Comparison of ENCODE assay signal across 25 mouse cellular contexts in genomic region chr8:99419726-99420125, GRCm38 (mm10). TPM values are rescaled to one million over a fixed set of nuclear protein-coding genes. Genes with fewer than 3 reads are reported as not detected.
A peak's percentile ranks its signal among the peaks of the same experiment; 100 is the strongest.
DNase-seq lines count a peak whose midpoint lies in the region; ATAC-seq and TF ChIP-seq lines count a peak whose summit lies in the region.
"Had no signal": no experiment of that assay in that cellular context is flagged by ENCODE, and none has a peak within 500 bp of the region (broad histone marks: within the 10 kb centered on the region; RNA-seq: fewer than 3 reads in every experiment).

No protein-coding gene starts in this region.

- no peak for ATAC-seq in lung, postnatal 0 days
- ATAC-seq: forebrain, embryonic 15.5 days had no signal

- TF ChIP-seq POLR2A in heart, adult 2 months (IDR thresholded peaks at IDR 0.05; ENCODE audit: insufficient read depth, low read depth, low read length): no peak
- no peak for TF ChIP-seq POLR2A in ES-Bruce4 (IDR thresholded peaks at IDR 0.05; ENCODE audit: insufficient read depth, low read length)

- WGBS in heart, adult 2 months: 83% methylated on average over 4 of the region's 4 CpGs
- 81% methylated on average over 4 of the region's 4 CpGs for WGBS in heart, embryonic 10.5 days
- WGBS in lung, postnatal 0 days: 55% methylated on average over 4 of the region's 4 CpGs

- no peak overlapping the region for H3K9ac ChIP-seq in heart, adult 2 months (ENCODE audit: low read depth, low read length)
- no peak overlapping the region for H3K9ac ChIP-seq in lung, postnatal 0 days (replicated peaks; ENCODE audit: low read depth)
- no peak overlapping the region for H3K9ac ChIP-seq in ES-Bruce4 (ENCODE audit: low read depth, poor library complexity, severe bottlenecking)
- H3K9ac ChIP-seq: embryonic facial prominence, embryonic 15.5 days; forebrain, embryonic 15.5 days; heart, embryonic 13.5 days; limb, embryonic 15.5 days; liver, embryonic 14.5 days had no signal

- no peaks in the 10 kb centered on the region for H3K79me2 ChIP-seq in heart, adult 2 months (replicated peaks; ENCODE audit: control insufficient read depth, insufficient read depth, low read length)

- TF ChIP-seq CTCF in heart, adult 2 months (IDR thresholded peaks at IDR 0.05): peak; percentile 42
- peak; percentile 50 for TF ChIP-seq CTCF in lung, postnatal 0 days (IDR thresholded peaks at IDR 0.05)
- TF ChIP-seq CTCF in ES-Bruce4 (IDR thresholded peaks at IDR 0.05; ENCODE audit: low read depth, low read length): peak; percentile 40

- H3K4me1 ChIP-seq in heart, adult 2 months (ENCODE audit: control insufficient read depth, insufficient read depth, low read length): no peaks in the 10 kb centered on the region
- peaks cover 10% of the 10 kb centered on the region; the same call in 1 of the 2 replicates for H3K4me1 ChIP-seq in heart, embryonic 10.5 days
- H3K4me1 ChIP-seq in lung, postnatal 0 days (ENCODE audit: insufficient read depth, low read depth, low read length): no peaks in the 10 kb centered on the region
- H3K4me1 ChIP-seq in ES-Bruce4 (ENCODE audit: control insufficient read depth, insufficient read depth, low read length): no peaks in the 10 kb centered on the region

- H3K9me3 ChIP-seq in heart, embryonic 10.5 days: no peaks in the 10 kb centered on the region
- H3K9me3 ChIP-seq in lung, postnatal 0 days (ENCODE audit: low read length): no peaks in the 10 kb centered on the region
- H3K9me3 ChIP-seq in ES-Bruce4 (replicated peaks; ENCODE audit: control insufficient read depth, insufficient read depth, low read length, poor library complexity, severe bottlenecking): no peaks in the 10 kb centered on the region
- H3K9me3 ChIP-seq: embryonic facial prominence, embryonic 15.5 days; forebrain, embryonic 15.5 days; heart, embryonic 13.5 days; limb, embryonic 15.5 days had no signal

- no peak overlapping the region for H3K4me3 ChIP-seq in heart, adult 2 months
- H3K4me3 ChIP-seq in heart, embryonic 10.5 days: no peak overlapping the region
- H3K4me3 ChIP-seq in lung, postnatal 0 days (ENCODE audit: low read depth, low read length): no peak overlapping the region
- H3K4me3 ChIP-seq in ES-Bruce4 (ENCODE audit: low read depth, low read length): no peak overlapping the region
- H3K4me3 ChIP-seq: embryonic facial prominence, embryonic 15.5 days; forebrain, embryonic 15.5 days; heart, embryonic 13.5 days; limb, embryonic 15.5 days had no signal

- no peak overlapping the region for H3K27ac ChIP-seq in heart, adult 2 months
- no peak overlapping the region for H3K27ac ChIP-seq in heart, embryonic 10.5 days
- H3K27ac ChIP-seq in lung, postnatal 0 days (ENCODE audit: low read length): no peak overlapping the region
- no peak overlapping the region for H3K27ac ChIP-seq in ES-Bruce4 (ENCODE audit: insufficient read depth, low read length)
- H3K27ac ChIP-seq: embryonic facial prominence, embryonic 15.5 days; forebrain, embryonic 15.5 days; heart, embryonic 13.5 days; limb, embryonic 15.5 days; liver, embryonic 14.5 days had no signal

- H3K27me3 ChIP-seq in heart, adult 2 months (ENCODE audit: control insufficient read depth, insufficient read depth, low read length): no peaks in the 10 kb centered on the region; the same call in 1 of the 2 replicates
- H3K27me3 ChIP-seq in heart, embryonic 10.5 days (ENCODE audit: insufficient read depth, poor library complexity, severe bottlenecking): peaks cover 51% of the 10 kb centered on the region
- H3K27me3 ChIP-seq in lung, postnatal 0 days (replicated peaks; ENCODE audit: insufficient read depth, low read length): peaks cover 7% of the 10 kb centered on the region
- peaks cover 26% of the 10 kb centered on the region for H3K27me3 ChIP-seq in ES-Bruce4 (ENCODE audit: control insufficient read depth, insufficient read depth, low read length, poor library complexity, severe bottlenecking)
- H3K27me3 ChIP-seq: forebrain, embryonic 15.5 days had no signal

- no peaks in the 10 kb centered on the region for H3K36me3 ChIP-seq in heart, adult 2 months (ENCODE audit: control insufficient read depth, insufficient read depth, low read length)
- no peaks in the 10 kb centered on the region for H3K36me3 ChIP-seq in heart, embryonic 10.5 days
- no peaks in the 10 kb centered on the region for H3K36me3 ChIP-seq in lung, postnatal 0 days (ENCODE audit: insufficient read depth, low read length)
- H3K36me3 ChIP-seq in ES-Bruce4 (ENCODE audit: control insufficient read depth, insufficient read depth, low read length, poor library complexity, severe bottlenecking): no peaks in the 10 kb centered on the region
- H3K36me3 ChIP-seq: embryonic facial prominence, embryonic 15.5 days; forebrain, embryonic 15.5 days; heart, embryonic 13.5 days; limb, embryonic 15.5 days had no signal

- no peak for TF ChIP-seq EP300 in heart, adult 2 months (IDR thresholded peaks at IDR 0.05; ENCODE audit: insufficient read depth, low read depth, low read length)
- TF ChIP-seq EP300 in lung, postnatal 0 days (IDR thresholded peaks at IDR 0.05): no peak
- TF ChIP-seq EP300 in ES-Bruce4 (IDR thresholded peaks at IDR 0.05; ENCODE audit: insufficient read depth, low read depth, low read length): no peak

- intact Hi-C loops in heart, adult 2 months (cut with DNase I): no loop called here

- no peak overlapping the region for H3K4me2 ChIP-seq in lung, postnatal 0 days (replicated peaks; ENCODE audit: low read depth, low read length)
- H3K4me2 ChIP-seq: embryonic facial prominence, embryonic 15.5 days; forebrain, embryonic 15.5 days; heart, embryonic 13.5 days; limb, embryonic 15.5 days; midbrain, embryonic 11.5 days had no signal

- no peak for DNase-seq in heart, adult 2 months
- no peak for DNase-seq in heart, embryonic 10.5 days (ENCODE audit: low spot score)
- peak; percentile 18 for DNase-seq in lung, postnatal 0 days (ENCODE audit: low spot score)
- DNase-seq in lung, postnatal 14 days: no peak
- DNase-seq in ZHBTc4 (ENCODE audit: low read depth, low spot score) (peak; percentile 46), adipocyte (ENCODE audit: low spot score) (no peak)
- no peak for DNase-seq in kidney, adult 18-20 months
- DNase-seq: adrenal gland, adult 8-10 months; cerebellum, adult 8-10 months; cerebellum, postnatal 36 days; gastrocnemius, postnatal 10 days; heart, adult 11 months; heart, postnatal 14 days; kidney, adult 9 months; kidney, postnatal 36 days; layer of hippocampus, adult 9-11 months; left cerebral cortex, postnatal 4 days; thymus, postnatal 25 days had no signal

RNA-seq across cellular contexts. Expression of gene Cdh8, which starts 3.5 kb away (rescaled TPM):
- total RNA-seq in heart, adult 2 months (2021): under 1 TPM; 0.34 to 0.42 TPM
- 0.08 and 0.38 TPM in 2 replicates for polyA plus RNA-seq in heart, adult 2 months (2012; rRNA removed)
- polyA plus RNA-seq in heart, embryonic 10.5 days (2016; fragmentation: Nextera tagmentation; extraction: Ambion mirVana): 0.41 and 0.82 TPM in 2 replicates
- polyA plus RNA-seq in lung, postnatal 0 days (2015; fragmentation: Nextera tagmentation; extraction: Ambion mirVana): 0.37 TPM in 2 replicates
- 0.23 TPM in 1 of 2 replicates, not detected in the other for polyA plus RNA-seq in ES-Bruce4 (2011; ENCODE audit: insufficient read depth, insufficient read length, low read depth, missing spikeins)
- total RNA-seq: adrenal gland, adult 8-10 months had no signal

Comparison
In these comparisons a context has a peak if more than half of its experiments do, and no peak if none do; other contexts are left out.
1. DNase-seq: peak in lung, postnatal 0 days (single experiment) and ZHBTc4 (single experiment); none in heart, adult 2 months (0 of 2), heart, embryonic 10.5 days (single experiment), lung, postnatal 14 days (single experiment), kidney, adult 18-20 months (single experiment) and adipocyte (single experiment).
2. Peak in every context shown above with its lines, with median percentiles within 50 percentile points of each other: CTCF ChIP-seq.